Comparison of ENCODE assay signal across 8 mouse cellular contexts in the genomic region with DNA sequence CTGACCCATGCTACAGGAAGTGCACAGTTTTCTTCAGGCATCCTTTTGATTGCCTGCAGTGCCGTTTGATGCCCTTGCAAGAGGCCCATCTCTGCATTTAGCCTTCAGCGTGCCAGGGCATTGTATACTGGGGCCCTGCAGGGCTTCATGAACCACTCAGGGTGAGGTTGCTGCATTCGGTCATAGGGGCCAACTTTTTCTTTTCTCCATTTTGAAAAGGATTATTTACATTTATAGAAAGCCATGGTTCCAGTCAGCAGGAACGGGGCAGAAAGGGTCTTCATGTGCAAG. TPM values are rescaled to one million over a fixed set of nuclear protein-coding genes. Genes with fewer than 3 reads are reported as not detected.
DNase-seq lines count a peak whose midpoint lies in the region; ATAC-seq lines count a peak whose summit lies in the region.

No protein-coding gene starts in this region.

- no peaks in the 10 kb centered on the region for H3K27me3 ChIP-seq in liver, embryonic 11.5 days (replicated peaks; ENCODE audit: control insufficient read depth, insufficient read depth, low read length)
- no peaks in the 10 kb centered on the region for H3K27me3 ChIP-seq in embryonic facial prominence, embryonic 14.5 days (replicated peaks; ENCODE audit: control insufficient read depth, insufficient read depth, low read length)
- H3K27me3 ChIP-seq in intestine, embryonic 16.5 days (replicated peaks; ENCODE audit: control insufficient read depth, insufficient read depth, low read length): no peaks in the 10 kb centered on the region
- no peaks in the 10 kb centered on the region for H3K27me3 ChIP-seq in neural tube, embryonic 11.5 days (ENCODE audit: control insufficient read depth, insufficient read depth, low read length)

- no peak for ATAC-seq in liver, embryonic 11.5 days (replicated peaks; ENCODE audit: low FRiP score)
- ATAC-seq in embryonic facial prominence, embryonic 14.5 days (ENCODE audit: low read depth): no peak
- ATAC-seq in intestine, embryonic 16.5 days: no peak
- no peak for ATAC-seq in neural tube, embryonic 11.5 days (ENCODE audit: insufficient read depth, low FRiP score, low TSS enrichment)
- ATAC-seq in cerebellum, adult (ENCODE audit: insufficient number of reproducible peaks, low FRiP score, low TSS enrichment): no peak

- DNase-seq in liver, embryonic 11.5 days (ENCODE audit: low spot score): no peak
- no peak for DNase-seq in liver
- peak; percentile 39 for DNase-seq in embryonic facial prominence, embryonic 14.5 days (ENCODE audit: low spot score)
- no peak for DNase-seq in neural tube, embryonic 11.5 days (ENCODE audit: low spot score)
- no peak for DNase-seq in left cerebral cortex, postnatal 10 days (ENCODE audit: extremely low spot score in 1 of 2, low spot score in 2 of 2)
- no peak for DNase-seq in kidney, adult 8-10 months

- H3K4me3 ChIP-seq in liver, embryonic 11.5 days (ENCODE audit: low read depth, low read length): peak overlapping the region; percentile 89
- peak overlapping the region; percentile 97 for H3K4me3 ChIP-seq in embryonic facial prominence, embryonic 14.5 days (ENCODE audit: low read depth, low read length)
- H3K4me3 ChIP-seq in intestine, embryonic 16.5 days (ENCODE audit: low read length): peak overlapping the region; percentile 96
- H3K4me3 ChIP-seq in neural tube, embryonic 11.5 days (ENCODE audit: low read depth, low read length): peak overlapping the region; percentile 92

- peak overlapping the region; percentile 87 for H3K4me2 ChIP-seq in liver, embryonic 11.5 days
- peak overlapping the region; percentile 56 for H3K4me2 ChIP-seq in embryonic facial prominence, embryonic 14.5 days (ENCODE audit: low read depth, low read length)
- H3K4me2 ChIP-seq in intestine, embryonic 16.5 days (ENCODE audit: low read depth, low read length): peak overlapping the region; percentile 77
- peak overlapping the region; percentile 62 for H3K4me2 ChIP-seq in neural tube, embryonic 11.5 days (ENCODE audit: low read depth)

- no peak overlapping the region for H3K27ac ChIP-seq in liver, embryonic 11.5 days (ENCODE audit: low read depth, low read length)
- peak overlapping the region; percentile 86; the same call in 1 of the 2 replicates for H3K27ac ChIP-seq in embryonic facial prominence, embryonic 14.5 days (replicated peaks; ENCODE audit: low read depth, low read length)
- H3K27ac ChIP-seq in intestine, embryonic 16.5 days (ENCODE audit: low read length): no peak overlapping the region
- no peak overlapping the region for H3K27ac ChIP-seq in neural tube, embryonic 11.5 days (ENCODE audit: low read depth, low read length)

- H3K9me3 ChIP-seq in liver, embryonic 11.5 days (ENCODE audit: control insufficient read depth, low read length): no peaks in the 10 kb centered on the region
- no peaks in the 10 kb centered on the region for H3K9me3 ChIP-seq in embryonic facial prominence, embryonic 14.5 days (ENCODE audit: control insufficient read depth, low read length)
- no peaks in the 10 kb centered on the region for H3K9me3 ChIP-seq in intestine, embryonic 16.5 days (ENCODE audit: control insufficient read depth, low read length)
- no peaks in the 10 kb centered on the region for H3K9me3 ChIP-seq in neural tube, embryonic 11.5 days (ENCODE audit: control insufficient read depth, low read length)

- no peaks in the 10 kb centered on the region for H3K36me3 ChIP-seq in liver, embryonic 11.5 days (ENCODE audit: control insufficient read depth, insufficient read depth, low read length)
- H3K36me3 ChIP-seq in embryonic facial prominence, embryonic 14.5 days (ENCODE audit: control insufficient read depth, insufficient read depth, low read length): no peaks in the 10 kb centered on the region
- H3K36me3 ChIP-seq in intestine, embryonic 16.5 days (ENCODE audit: control insufficient read depth, insufficient read depth, low read length): no peaks in the 10 kb centered on the region
- no peaks in the 10 kb centered on the region for H3K36me3 ChIP-seq in neural tube, embryonic 11.5 days (ENCODE audit: control insufficient read depth, insufficient read depth, low read length)

- no peak overlapping the region for H3K9ac ChIP-seq in liver, embryonic 11.5 days (ENCODE audit: low read depth, low read length)
- H3K9ac ChIP-seq in embryonic facial prominence, embryonic 14.5 days (ENCODE audit: low read depth, low read length): peak overlapping the region; percentile 89
- H3K9ac ChIP-seq in intestine, embryonic 16.5 days (ENCODE audit: low read depth, low read length): peak overlapping the region; percentile 90
- peak overlapping the region; percentile 89 for H3K9ac ChIP-seq in neural tube, embryonic 11.5 days (ENCODE audit: low read length)

- intact Hi-C loops in left cerebral cortex, postnatal 10 days (cut with DNase I): no loop called here

- WGBS in liver, embryonic 11.5 days: 20% methylated on average over 4 of the region's 4 CpGs
- WGBS in embryonic facial prominence, embryonic 14.5 days: 12% methylated on average over 4 of the region's 4 CpGs
- 12% methylated on average over 4 of the region's 4 CpGs for WGBS in intestine, embryonic 16.5 days
- WGBS in neural tube, embryonic 11.5 days: 14% methylated on average over 4 of the region's 4 CpGs

- peaks cover 21% of the 10 kb centered on the region for H3K4me1 ChIP-seq in liver, embryonic 11.5 days (replicated peaks; ENCODE audit: control insufficient read depth, insufficient read depth, low read length)
- H3K4me1 ChIP-seq in embryonic facial prominence, embryonic 14.5 days (ENCODE audit: control insufficient read depth, insufficient read depth, low read length): peaks cover 12% of the 10 kb centered on the region
- peaks cover 24% of the 10 kb centered on the region for H3K4me1 ChIP-seq in intestine, embryonic 16.5 days (ENCODE audit: control insufficient read depth, insufficient read depth, low read length)
- H3K4me1 ChIP-seq in neural tube, embryonic 11.5 days (ENCODE audit: control insufficient read depth, insufficient read depth, low read length): peaks cover 10% of the 10 kb centered on the region; the same call in 1 of the 2 replicates

RNA-seq across cellular contexts. Expression of a gene that starts 1.4 kb away (rescaled TPM):
- 80.2 and 83.7 TPM in 2 replicates for polyA plus RNA-seq in liver, embryonic 11.5 days (2014; fragmentation: Nextera tagmentation; extraction: Ambion mirVana)
- 65.9 and 75.8 TPM in 2 replicates for polyA plus RNA-seq in embryonic facial prominence, embryonic 14.5 days (2014; fragmentation: Nextera tagmentation; extraction: Ambion mirVana)
- polyA plus RNA-seq in intestine, embryonic 16.5 days (2015; fragmentation: Nextera tagmentation; extraction: Ambion mirVana): 44.4 and 49.1 TPM in 2 replicates
- 82.3 and 82.8 TPM in 2 replicates for polyA plus RNA-seq in neural tube, embryonic 11.5 days (2014; fragmentation: Nextera tagmentation; extraction: Ambion mirVana)
- total RNA-seq in left cerebral cortex, postnatal 10 days (2021): 10 to 100 TPM; 10.6 TPM
